In the genomic region with DNA sequence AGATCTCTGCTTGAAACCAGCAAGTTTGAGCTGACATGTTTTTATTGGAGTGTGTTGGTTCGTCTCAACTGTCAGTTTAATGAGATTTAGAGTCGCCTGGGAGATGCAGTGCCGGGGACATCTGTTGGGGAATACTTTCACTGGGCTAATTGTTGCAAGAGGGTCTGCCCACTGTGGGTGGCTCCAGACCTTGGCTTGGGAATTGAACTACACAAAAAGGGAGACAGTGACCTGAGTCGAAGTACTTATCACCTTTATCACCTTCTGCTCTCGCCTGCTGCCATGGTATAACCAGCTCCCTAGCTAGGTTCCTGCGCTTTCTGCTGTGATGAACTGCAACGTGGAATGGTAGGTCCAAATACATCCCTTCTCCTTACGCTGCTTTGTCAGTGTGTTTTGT, we compare ENCODE assay signal across 32 mouse cellular contexts.
"Had no signal": no experiment of that assay in that cellular context is flagged by ENCODE, and none has a peak within 500 bp of the region (broad histone marks: within the 10 kb centered on the region; RNA-seq: fewer than 3 reads in every experiment).

No protein-coding gene starts in this region.

- H3K4me2 ChIP-seq: heart, embryonic 11.5 days; heart, embryonic 13.5 days; heart, embryonic 15.5 days; hindbrain, embryonic 12.5 days; hindbrain, embryonic 13.5 days; hindbrain, embryonic 14.5 days; hindbrain, embryonic 15.5 days; intestine, embryonic 15.5 days; kidney, embryonic 15.5 days had no signal

- H3K27ac ChIP-seq: heart, embryonic 13.5 days; heart, embryonic 15.5 days; hindbrain, embryonic 10.5 days; hindbrain, embryonic 12.5 days; hindbrain, embryonic 13.5 days; hindbrain, embryonic 14.5 days; hindbrain, embryonic 15.5 days; hindbrain, postnatal 0 days; intestine, embryonic 15.5 days; kidney, embryonic 15.5 days; kidney, postnatal 0 days; layer of hippocampus, adult 2 months; left cerebral cortex, adult 2 months had no signal

- H3K27me3 ChIP-seq: heart, embryonic 13.5 days; heart, embryonic 15.5 days; hindbrain, embryonic 12.5 days; hindbrain, embryonic 15.5 days; intestine, embryonic 15.5 days; kidney, embryonic 15.5 days had no signal

- H3K9ac ChIP-seq: heart, embryonic 13.5 days; heart, embryonic 15.5 days; hindbrain, embryonic 12.5 days; hindbrain, embryonic 13.5 days; hindbrain, embryonic 14.5 days; hindbrain, embryonic 15.5 days; intestine, embryonic 15.5 days; kidney, embryonic 15.5 days had no signal

- H3K9me3 ChIP-seq: heart, embryonic 13.5 days; heart, embryonic 15.5 days; hindbrain, embryonic 10.5 days; hindbrain, embryonic 15.5 days; intestine, embryonic 15.5 days; kidney, embryonic 15.5 days had no signal

- H3K4me3 ChIP-seq: heart, embryonic 13.5 days; heart, embryonic 15.5 days; hindbrain, embryonic 10.5 days; hindbrain, embryonic 12.5 days; hindbrain, embryonic 13.5 days; hindbrain, embryonic 15.5 days; intestine, embryonic 15.5 days; kidney, embryonic 15.5 days; layer of hippocampus, adult 2 months; left cerebral cortex, adult 2 months had no signal

- H3K4me1 ChIP-seq: heart, embryonic 13.5 days; heart, embryonic 15.5 days; hindbrain, embryonic 13.5 days; hindbrain, embryonic 15.5 days; intestine, embryonic 15.5 days; kidney, embryonic 15.5 days had no signal

- DNase-seq: heart, postnatal 10 days; heart, postnatal 14 days; heart, postnatal 36 days; kidney, adult 11 months; kidney, adult 18-20 months; kidney, adult 2 months; kidney, adult 8-10 months; kidney, adult 9 months; kidney, postnatal 10 days; kidney, postnatal 14 days; kidney, postnatal 25 days; kidney, postnatal 36 days; kidney, postnatal 4 days; layer of hippocampus, postnatal 36 days had no signal

- ATAC-seq: hindbrain, embryonic 16.5 days; hindbrain, postnatal 0 days; inflammation-experienced regulatory T-cells, adult 6 months; intestine, embryonic 15.5 days; intestine, embryonic 16.5 days; intestine, postnatal 0 days had no signal

- H3K36me3 ChIP-seq: heart, embryonic 13.5 days; heart, embryonic 15.5 days; hindbrain, embryonic 10.5 days; hindbrain, embryonic 12.5 days; hindbrain, embryonic 13.5 days; hindbrain, embryonic 15.5 days; intestine, embryonic 15.5 days; kidney, embryonic 15.5 days had no signal
